Mouse (Mus musculus): ENCODE results near the gene Wdr63.

The Wdr63 gene

GRCm38 (mm10) chr3:146053082-146053814, 54.7 kb downstream of the Wdr63 start:
- Histone ChIP-seq H3K36me3 (ENCODE audit: control insufficient read depth, insufficient read depth, low read length, poor library complexity, severe bottlenecking) (no peaks in the 10 kb centered on the region), H3K27me3 (ENCODE audit: control insufficient read depth, insufficient read depth, low read length, poor library complexity, severe bottlenecking) (no peaks in the 10 kb centered on the region)
- DNase-seq (ENCODE audit: low read depth, low spot score): peak; percentile 24

GRCm38 (mm10) chr3:146051277-146052007, 56.5 kb downstream of the Wdr63 start:
- DNase-seq (ENCODE audit: low read depth, low spot score): no peak
- no peaks in the 10 kb centered on the region for H3K27me3 ChIP-seq (ENCODE audit: control insufficient read depth, insufficient read depth, low read length, poor library complexity, severe bottlenecking)

GRCm38 (mm10) chr3:146049951-146050350, 58.0 kb downstream of the Wdr63 start:
- no peaks in the 10 kb centered on the region for H3K36me3 ChIP-seq (ENCODE audit: control insufficient read depth, insufficient read depth, low read length, poor library complexity, severe bottlenecking)
- no peak for DNase-seq (ENCODE audit: low read depth, low spot score)
- H3K27me3 ChIP-seq (ENCODE audit: control insufficient read depth, insufficient read depth, low read length, poor library complexity, severe bottlenecking): no peaks in the 10 kb centered on the region

More at GRCm38 (mm10) chr3:146051277-146052007, 56.5 kb downstream of the Wdr63 start:
- H3K36me3 ChIP-seq (ENCODE audit: control insufficient read depth, insufficient read depth, low read length, poor library complexity, severe bottlenecking): no peaks in the 10 kb centered on the region

- peak; percentile 73 for DNase-seq (ENCODE audit: low read depth, low spot score)
- H3K36me3 ChIP-seq (ENCODE audit: control insufficient read depth, insufficient read depth, low read length, poor library complexity, severe bottlenecking): no peaks in the 10 kb centered on the region
- H3K27me3 ChIP-seq (ENCODE audit: control insufficient read depth, insufficient read depth, low read length, poor library complexity, severe bottlenecking): no peaks in the 10 kb centered on the region
Observed at GRCm38 (mm10) chr3:146047704-146048207, 60.2 kb downstream of the Wdr63 start.

GRCm38 (mm10) chr3:146046076-146046475, 61.9 kb downstream of the Wdr63 start:
- no peak for DNase-seq (ENCODE audit: low read depth, low spot score)
- no peaks in the 10 kb centered on the region for H3K27me3 ChIP-seq (ENCODE audit: control insufficient read depth, insufficient read depth, low read length, poor library complexity, severe bottlenecking)

GRCm38 (mm10) chr3:146044977-146045376, 63.0 kb downstream of the Wdr63 start:
- Histone ChIP-seq H3K27me3 (ENCODE audit: control insufficient read depth, insufficient read depth, low read length, poor library complexity, severe bottlenecking) (no peaks in the 10 kb centered on the region), H3K36me3 (ENCODE audit: control insufficient read depth, insufficient read depth, low read length, poor library complexity, severe bottlenecking) (no peaks in the 10 kb centered on the region)
- peak; percentile 25 for DNase-seq (ENCODE audit: low read depth, low spot score)

More at GRCm38 (mm10) chr3:146046076-146046475, 61.9 kb downstream of the Wdr63 start:
- H3K36me3 ChIP-seq (ENCODE audit: control insufficient read depth, insufficient read depth, low read length, poor library complexity, severe bottlenecking): no peaks in the 10 kb centered on the region

- Histone ChIP-seq H3K27me3 (ENCODE audit: control insufficient read depth, insufficient read depth, low read length, poor library complexity, severe bottlenecking) (no peaks in the 10 kb centered on the region), H3K36me3 (ENCODE audit: control insufficient read depth, insufficient read depth, low read length, poor library complexity, severe bottlenecking) (no peaks in the 10 kb centered on the region)
- DNase-seq (ENCODE audit: low read depth, low spot score): no peak
Observed at GRCm38 (mm10) chr3:146041382-146041781, 66.5 kb downstream of the Wdr63 start.

- H3K27me3 ChIP-seq (ENCODE audit: control insufficient read depth, insufficient read depth, low read length, poor library complexity, severe bottlenecking): no peaks in the 10 kb centered on the region
- no peaks in the 10 kb centered on the region for H3K36me3 ChIP-seq (ENCODE audit: control insufficient read depth, insufficient read depth, low read length, poor library complexity, severe bottlenecking)
- DNase-seq (ENCODE audit: low read depth, low spot score): peak; percentile 19
Observed at GRCm38 (mm10) chr3:146039132-146039903, 68.6 kb downstream of the Wdr63 start.

GRCm38 (mm10) chr3:146037906-146038305, 70.0 kb downstream of the Wdr63 start:
- no peak for DNase-seq (ENCODE audit: low read depth, low spot score)
- no peaks in the 10 kb centered on the region for H3K36me3 ChIP-seq (ENCODE audit: control insufficient read depth, insufficient read depth, low read length, poor library complexity, severe bottlenecking)
- no peaks in the 10 kb centered on the region for H3K27me3 ChIP-seq (ENCODE audit: control insufficient read depth, insufficient read depth, low read length, poor library complexity, severe bottlenecking)

- Histone ChIP-seq H3K36me3 (ENCODE audit: control insufficient read depth, insufficient read depth, low read length, poor library complexity, severe bottlenecking) (no peaks in the 10 kb centered on the region), H3K27me3 (ENCODE audit: control insufficient read depth, insufficient read depth, low read length, poor library complexity, severe bottlenecking) (no peaks in the 10 kb centered on the region)
- DNase-seq (ENCODE audit: low read depth, low spot score): no peak
Observed at GRCm38 (mm10) chr3:146032976-146033375, 75.0 kb downstream of the Wdr63 start.

GRCm38 (mm10) chr3:146030255-146030836, 77.6 kb downstream of the Wdr63 start:
- no peaks in the 10 kb centered on the region for H3K36me3 ChIP-seq (ENCODE audit: control insufficient read depth, insufficient read depth, low read length, poor library complexity, severe bottlenecking)
- no peaks in the 10 kb centered on the region for H3K27me3 ChIP-seq (ENCODE audit: control insufficient read depth, insufficient read depth, low read length, poor library complexity, severe bottlenecking)
- DNase-seq (ENCODE audit: low read depth, low spot score): peak; percentile 37

- Histone ChIP-seq H3K36me3 (ENCODE audit: control insufficient read depth, insufficient read depth, low read length, poor library complexity, severe bottlenecking) (no peaks in the 10 kb centered on the region), H3K27me3 (ENCODE audit: control insufficient read depth, insufficient read depth, low read length, poor library complexity, severe bottlenecking) (no peaks in the 10 kb centered on the region)
- no peak for DNase-seq (ENCODE audit: low read depth, low spot score)
Observed at GRCm38 (mm10) chr3:146029234-146029633, 78.7 kb downstream of the Wdr63 start.

- Histone ChIP-seq H3K36me3 (ENCODE audit: control insufficient read depth, insufficient read depth, low read length, poor library complexity, severe bottlenecking) (no peaks in the 10 kb centered on the region), H3K27me3 (ENCODE audit: control insufficient read depth, insufficient read depth, low read length, poor library complexity, severe bottlenecking) (no peaks in the 10 kb centered on the region)
- no peak for DNase-seq (ENCODE audit: low read depth, low spot score)
Observed at GRCm38 (mm10) chr3:146028406-146028805, 79.5 kb downstream of the Wdr63 start.

GRCm38 (mm10) chr3:146027116-146027515, 80.8 kb downstream of the Wdr63 start:
- no peaks in the 10 kb centered on the region for H3K27me3 ChIP-seq (ENCODE audit: control insufficient read depth, insufficient read depth, low read length, poor library complexity, severe bottlenecking)
- peak; percentile 35 for DNase-seq (ENCODE audit: low read depth, low spot score)
- no peaks in the 10 kb centered on the region for H3K36me3 ChIP-seq (ENCODE audit: control insufficient read depth, insufficient read depth, low read length, poor library complexity, severe bottlenecking)

Measured in splenic B cell, adult 2 months (primary cell).